1 mouse cellular context compared by ENCODE assay signal in genomic region chr15:83095950-83096349, GRCm38 (mm10).
TF ChIP-seq lines count a peak whose summit lies in the region.

No protein-coding gene starts in this region.

TF ChIP-seq in MEL, 35 proteins besides CTCF, POLR2A, EP300 and RAD21 (continued from another document):
- TF ChIP-seq USF2 (IDR thresholded peaks at IDR 0.05; ENCODE audit: borderline replicate concordance in 1 of 2, insufficient read depth in 1 of 2, low read depth in 1 of 2, low read length in 2 of 2) (no peak), SIN3A (IDR thresholded peaks at IDR 0.05; ENCODE audit: low read length) (peak; percentile 18; the same call in 1 of the 2 replicates)
